Mouse (Mus musculus): ENCODE data around the gene Rorc.
A peak's percentile ranks its signal among the peaks of the same experiment; 100 is the strongest.

Gene Rorc

GRCm38 (mm10) chr3:94372641-94373040 lies at the start of gene Rorc:
Gene Rorc (plus strand): TSS chr3:94372794.
- DNase-seq = peak; percentile 32

DNA sequence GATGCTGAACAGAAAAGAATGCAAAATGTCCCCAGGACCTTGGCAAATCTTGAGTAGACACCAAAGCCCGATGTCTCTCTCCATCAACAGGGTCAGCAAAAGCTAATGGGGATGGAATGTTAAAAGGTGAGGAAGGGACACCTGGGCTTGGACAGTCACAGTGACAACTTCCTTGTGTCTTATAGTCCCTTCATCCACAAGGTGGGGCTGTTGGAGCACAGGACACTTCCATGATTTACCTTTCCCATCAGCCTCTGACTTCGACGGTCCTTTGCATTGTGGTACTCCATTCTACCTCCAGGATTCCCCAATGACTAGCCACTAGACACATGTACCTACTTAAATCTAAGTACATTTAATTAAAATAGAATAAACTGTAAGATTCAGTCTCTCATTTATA lies 43.9 kb upstream of the Rorc start:
- DNase-seq = peak; percentile 14

DNA sequence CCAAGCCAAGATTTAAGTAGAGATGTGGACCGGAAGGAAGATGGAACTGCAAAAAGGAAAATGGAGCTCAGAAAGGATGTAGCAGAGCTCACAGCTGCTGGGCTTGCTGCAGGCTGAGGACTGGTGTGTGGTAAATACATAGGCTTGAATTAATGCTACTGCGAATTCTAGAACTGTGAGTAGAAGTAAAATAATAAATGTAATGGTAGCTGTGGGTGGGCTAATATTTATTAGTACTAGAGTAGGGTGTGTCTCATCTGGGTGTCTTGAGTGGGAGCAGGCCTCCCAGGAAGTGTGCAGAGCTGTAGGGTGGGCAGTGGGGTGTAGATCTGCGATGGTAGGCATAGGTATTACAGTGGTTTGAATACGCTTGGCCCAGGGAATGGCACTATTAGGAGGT lies 38.2 kb upstream of the Rorc start:
- DNase-seq = no peak

GRCm38 (mm10) chr3:94338522-94338921 lies 34.1 kb upstream of the Rorc start:
- DNase-seq = no peak

- peak; percentile 22 for DNase-seq
Observed at GRCm38 (mm10) chr3:94341959-94342422, 30.6 kb upstream of the Rorc start, which contains the start of gene Them5. Gene Them5 (plus strand): TSS chr3:94342099.

- DNase-seq = peak; percentile 77
Observed at GRCm38 (mm10) chr3:94342552-94342951, 30.0 kb upstream of the Rorc start.

- no peak for DNase-seq
Observed at GRCm38 (mm10) chr3:94344182-94344581, 28.4 kb upstream of the Rorc start.

GRCm38 (mm10) chr3:94344897-94345296 lies 27.7 kb upstream of the Rorc start:
- no peak for DNase-seq

GRCm38 (mm10) chr3:94348146-94348545 lies 24.4 kb upstream of the Rorc start:
- no peak for DNase-seq

DNA sequence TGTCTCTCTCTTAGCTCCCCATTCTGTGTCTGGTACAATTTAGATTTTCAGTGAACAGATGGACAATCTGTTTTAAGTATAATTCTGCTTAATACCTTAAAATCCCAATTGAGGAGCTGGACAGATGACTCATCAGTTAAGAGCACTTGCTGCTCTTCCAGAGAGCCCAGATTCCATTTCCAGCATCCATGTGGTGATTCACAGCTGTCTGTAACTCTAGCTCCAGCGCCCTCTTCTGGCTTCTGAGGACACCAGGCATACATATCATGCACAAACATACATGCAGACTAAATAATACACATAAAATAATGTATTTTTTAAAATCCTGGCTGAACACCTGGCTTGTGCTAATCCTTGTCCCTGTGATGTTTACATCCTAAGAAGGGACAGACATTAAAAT lies 11.8 kb upstream of the Rorc start:
- peak; percentile 65 for DNase-seq

DNA sequence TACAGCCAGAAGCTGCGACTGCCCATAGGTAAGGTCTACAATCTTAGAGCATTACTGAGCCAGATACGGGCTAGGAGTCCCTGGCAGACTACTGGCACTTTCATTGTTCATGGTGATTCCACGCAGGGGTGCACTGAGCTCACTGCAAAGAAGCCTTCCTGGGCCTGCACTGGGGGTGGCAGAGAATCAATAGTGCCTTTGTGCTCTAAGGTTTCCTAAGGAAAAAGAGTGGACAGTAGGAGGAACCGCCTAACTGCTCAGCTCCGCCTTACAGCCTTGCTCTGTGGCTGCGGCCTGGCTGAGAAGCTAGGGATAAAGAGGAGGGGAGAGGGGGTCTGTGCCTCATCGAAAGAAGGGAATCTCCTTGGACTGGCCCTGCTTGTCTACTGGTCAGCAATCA lies 10.5 kb upstream of the Rorc start, which contains the start of gene C2cd4d:
C2cd4d (plus strand) TSS at position 301 of the 400 bp plus-strand sequence.
- DNase-seq = no peak

DNA sequence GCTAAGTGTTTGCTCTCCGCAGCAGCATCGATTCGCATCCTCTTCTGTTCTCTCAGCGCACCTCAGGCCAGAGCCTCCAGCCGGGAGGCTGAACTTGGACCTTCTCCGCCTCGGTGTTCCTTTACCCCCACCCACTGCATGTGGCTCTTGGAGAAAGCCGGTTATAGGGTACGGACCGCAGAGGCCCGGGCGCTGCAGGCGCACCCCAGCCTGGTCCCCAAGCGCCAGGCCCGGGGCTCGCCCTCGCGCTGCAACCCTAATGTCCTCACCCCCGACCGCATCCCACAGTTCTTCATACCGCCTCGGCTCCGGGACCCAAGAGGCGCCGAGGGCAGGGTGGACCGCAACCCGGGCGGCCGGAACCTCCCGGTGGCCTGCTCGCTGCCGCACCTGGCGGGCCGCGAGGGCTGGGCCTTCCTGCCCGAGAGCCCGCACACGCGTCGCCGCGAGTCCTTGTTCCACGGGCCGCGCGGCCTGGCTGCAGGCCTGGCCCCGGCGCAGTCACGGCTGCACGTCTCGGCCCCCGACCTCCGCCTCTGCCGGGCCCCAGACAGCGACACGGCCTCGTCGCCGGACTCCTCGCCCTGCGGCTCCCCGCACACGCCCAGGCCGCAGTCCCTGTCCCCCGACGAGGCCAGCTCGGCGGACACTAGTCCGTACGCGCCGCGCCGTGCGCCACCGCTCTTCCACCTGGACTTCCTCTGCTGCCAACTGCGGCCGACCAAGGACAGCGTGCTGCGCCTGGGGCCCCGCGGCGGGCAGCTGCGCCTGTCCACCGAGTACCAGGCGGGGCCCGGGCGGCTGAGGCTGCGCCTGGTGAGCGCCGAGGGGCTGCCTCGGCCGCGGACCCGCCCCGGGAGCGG lies 9.1 kb upstream of the Rorc start:
- DNase-seq = peak; percentile 83

DNA sequence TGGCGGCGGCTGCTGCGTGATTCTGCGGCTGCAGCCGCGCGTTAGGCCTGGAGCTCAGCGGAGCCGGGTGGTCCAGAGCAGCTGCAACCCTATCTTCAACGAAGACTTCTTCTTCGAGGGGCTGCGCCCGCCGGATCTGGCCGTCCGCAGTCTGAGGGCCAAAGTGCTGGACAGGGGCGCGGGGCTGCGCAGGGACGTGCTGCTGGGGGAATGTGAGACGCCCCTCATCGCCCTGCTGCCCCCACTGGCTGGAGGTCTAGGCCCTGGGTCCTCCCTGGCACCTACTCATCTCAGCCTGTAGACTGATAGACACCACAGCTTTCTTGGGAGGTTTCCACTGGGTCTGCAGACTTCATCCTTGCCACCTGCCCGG lies 8.5 kb upstream of the Rorc start:
- no peak for DNase-seq

DNA sequence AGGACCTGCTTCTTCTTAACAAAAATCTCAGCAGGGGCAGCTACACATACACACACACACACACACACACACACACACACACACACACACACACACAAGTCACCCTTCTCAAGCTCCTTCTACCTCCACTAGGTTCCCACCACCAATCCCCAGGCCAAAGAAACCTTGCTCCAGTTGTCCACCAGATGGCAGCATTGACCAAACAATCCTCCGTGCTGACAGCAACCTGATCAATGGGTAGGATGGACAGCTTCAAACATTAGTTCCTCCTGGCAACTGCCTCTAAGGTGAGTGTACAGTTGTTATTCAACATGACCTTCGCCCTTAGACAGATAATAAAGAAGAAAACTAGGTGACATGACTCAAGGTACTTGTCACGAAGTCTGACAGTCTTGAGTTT lies 5.8 kb upstream of the Rorc start:
- DNase-seq = peak; percentile 90

- no peak for DNase-seq
Observed at GRCm38 (mm10) chr3:94367511-94367910, 5.1 kb upstream of the Rorc start.

GRCm38 (mm10) chr3:94368631-94369030 lies 4.0 kb upstream of the Rorc start:
- DNase-seq = no peak

GRCm38 (mm10) chr3:94369709-94370108 lies 2.9 kb upstream of the Rorc start:
- DNase-seq = no peak

DNA sequence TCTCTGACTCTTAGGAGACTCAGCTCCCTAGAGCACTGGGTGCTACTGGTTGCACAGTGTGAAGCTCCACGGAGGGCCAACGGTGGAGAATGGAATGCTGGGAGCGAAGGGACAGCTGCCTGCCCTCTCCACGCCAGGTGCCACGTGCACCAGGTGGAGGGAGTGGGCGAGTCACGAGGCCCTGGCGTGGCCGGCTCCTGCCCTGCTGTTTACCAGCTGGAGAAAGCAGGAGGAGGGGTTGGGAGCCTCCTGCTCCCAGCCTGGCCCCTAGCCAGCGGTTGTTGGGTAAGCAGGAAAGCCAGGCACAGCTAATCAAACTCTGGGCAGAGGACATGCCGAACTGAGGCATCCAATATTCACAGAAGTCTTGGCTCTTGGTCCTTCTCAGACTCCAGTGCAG lies 957 bp upstream of the Rorc start:
- DNase-seq = peak; percentile 90

DNA sequence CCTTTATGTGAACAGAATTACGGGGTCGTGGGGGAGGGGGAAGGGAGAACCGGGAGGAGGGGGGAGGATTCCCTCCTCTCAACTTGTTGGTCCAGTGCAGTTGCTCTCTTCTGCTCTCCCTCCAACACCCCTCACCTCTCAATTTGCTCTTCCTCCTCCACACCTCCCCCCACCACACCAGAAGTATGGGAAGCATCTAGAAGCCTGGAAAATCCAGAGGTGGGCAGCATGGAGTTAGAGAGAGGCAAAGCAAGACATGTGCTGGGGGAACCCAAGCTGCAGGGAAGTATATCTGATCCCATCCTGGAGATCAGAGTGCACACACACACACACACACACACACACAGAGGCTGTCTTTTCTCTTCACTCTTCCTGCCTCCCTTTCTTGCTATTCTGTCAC lies 556 bp upstream of the Rorc start:
- DNase-seq = no peak

- DNase-seq = peak; percentile 44
Observed at GRCm38 (mm10) chr3:94373090-94373489, 496 bp downstream of the Rorc start.

- peak; percentile 67 for DNase-seq
Observed at GRCm38 (mm10) chr3:94373597-94374011, 1.0 kb downstream of the Rorc start.

DNA sequence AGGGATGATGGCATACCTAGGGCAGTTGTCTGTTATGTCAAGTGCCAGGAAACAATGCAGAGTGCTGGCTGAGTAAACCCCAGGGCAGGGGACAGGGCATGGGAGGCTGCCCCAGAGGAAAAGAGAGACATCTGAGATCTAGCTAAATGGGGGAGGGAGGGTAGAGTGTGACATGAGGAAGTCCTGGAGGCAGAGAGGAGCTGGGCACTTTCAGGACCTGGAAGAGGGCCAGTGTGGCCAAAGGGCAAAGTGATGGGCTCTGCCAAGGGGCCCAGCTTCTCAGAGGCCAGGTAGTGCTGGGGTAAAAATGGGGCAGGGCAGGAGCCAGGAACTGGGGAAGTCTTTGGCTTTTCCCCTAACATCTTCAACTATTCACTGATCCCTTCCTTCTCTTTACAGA lies 2.0 kb downstream of the Rorc start:
- DNase-seq = no peak

GRCm38 (mm10) chr3:94375146-94375545 lies 2.6 kb downstream of the Rorc start:
- DNase-seq = no peak

GRCm38 (mm10) chr3:94375861-94376260 lies 3.3 kb downstream of the Rorc start:
- DNase-seq = no peak
